Mouse (Mus musculus) hindbrain, embryonic 13.5 days (tissue): ENCODE measurements around the gene Arih1. TPM values are rescaled to one million over a fixed set of nuclear protein-coding genes. Genes with fewer than 3 reads are reported as not detected.
"Not testable (repeated sequence)": the region's sequence is repeated elsewhere in the genome, so short reads cannot be mapped to it uniquely, and the experiment has no call there.

Source experiments
- ATAC-seq: fragments of 200-750 bp; cut with Nextera tagmentation; 2 replicates; pipeline ENCODE4 v1.8.0; 2017; ENCODE audit warnings: moderate TSS enrichment; ENCODE audit not compliant: low FRiP score
- H3K27ac ChIP-seq: fragments of 300-500 bp; sonication (generic); 2 replicates; pipeline ENCODE4 v1.5.1; 2015; ENCODE audit warnings: inconsistent platforms, mild to moderate bottlenecking, moderate library complexity
- H3K27me3 ChIP-seq: fragments of 300-500 bp; sonication (generic); 2 replicates; pipeline ENCODE4 v1.6.1; 2015; ENCODE audit warnings: mild to moderate bottlenecking, inconsistent platforms
- H3K36me3 ChIP-seq: fragments of 300-500 bp; sonication (generic); 2 replicates; pipeline ENCODE4 v1.6.1; 2015; ENCODE audit warnings: mild to moderate bottlenecking, inconsistent platforms
- H3K4me1 ChIP-seq: fragments of 300-500 bp; sonication (generic); replicated peaks from 2 replicates; pipeline ENCODE4 v1.6.1; 2015; ENCODE audit warnings: inconsistent platforms
- H3K4me2 ChIP-seq: fragments of 300-500 bp; sonication (generic); 2 replicates; pipeline ENCODE4 v1.6.1; 2015; ENCODE audit warnings: inconsistent platforms, mild to moderate bottlenecking, moderate library complexity
- H3K4me3 ChIP-seq: fragments of 300-500 bp; sonication (generic); 2 replicates; pipeline ENCODE4 v1.5.1; 2015; ENCODE audit warnings: mild to moderate bottlenecking, inconsistent platforms
- H3K9ac ChIP-seq: fragments of 300-500 bp; sonication (generic); 2 replicates; pipeline ENCODE4 v1.6.1; 2015; ENCODE audit warnings: mild to moderate bottlenecking, inconsistent platforms
- H3K9me3 ChIP-seq: fragments of 300-500 bp; sonication (generic); 2 replicates; pipeline ENCODE4 v1.6.1; 2016; ENCODE audit warnings: inconsistent platforms
- WGBS: fragments of 180-500 bp; shearing (Covaris S2); methylation state at CpG from one replicate; pipeline ENCODE4 v1.1.7; 2015; 5-methylcytosine and 5-hydroxymethylcytosine counted together
- polyA plus RNA-seq: library from polyadenylated mRNA; unstranded; fragments of >200 nt; fragmentation: Nextera tagmentation; extraction: Ambion mirVana; gene quantifications from 2 replicates; pipeline ENCODE4 v1.2.1, GENCODE M21; 2015

Gene Arih1
- polyA plus RNA-seq, 1 experiment from 2014 or later: 17.1 TPM

DNA sequence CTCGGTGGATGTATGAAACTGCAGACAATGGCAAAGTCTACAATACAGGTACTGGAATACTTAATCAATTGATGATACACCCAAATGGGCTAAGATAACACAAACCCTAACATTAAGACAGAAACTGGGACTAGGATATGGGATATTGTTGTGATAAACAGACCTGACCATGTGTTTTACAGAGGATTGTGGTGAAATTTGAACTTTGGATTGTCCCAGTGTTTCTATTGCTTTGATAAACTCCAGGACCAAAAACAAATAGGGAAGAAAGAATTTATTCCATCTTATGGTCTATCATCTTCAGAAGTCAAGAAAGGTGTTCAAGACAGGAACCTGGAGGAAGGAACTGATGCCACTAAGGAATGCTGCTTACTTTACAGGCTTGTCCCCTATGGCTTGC is 28.7 kb downstream of the Arih1 start:
- H3K4me3 ChIP-seq: no peak overlapping the region
- no peak for ATAC-seq
- no peak overlapping the region for H3K27ac ChIP-seq
- H3K9ac ChIP-seq: no peak overlapping the region
- no peaks in the 10 kb centered on the region for H3K9me3 ChIP-seq
- no peak overlapping the region for H3K4me2 ChIP-seq
- H3K36me3 ChIP-seq: no peaks in the 10 kb centered on the region
- no peaks in the 10 kb centered on the region for H3K27me3 ChIP-seq
- H3K4me1 ChIP-seq: peaks cover 14% of the 10 kb centered on the region
- 89% methylated on average over 1 of the region's 1 CpGs for WGBS

DNA sequence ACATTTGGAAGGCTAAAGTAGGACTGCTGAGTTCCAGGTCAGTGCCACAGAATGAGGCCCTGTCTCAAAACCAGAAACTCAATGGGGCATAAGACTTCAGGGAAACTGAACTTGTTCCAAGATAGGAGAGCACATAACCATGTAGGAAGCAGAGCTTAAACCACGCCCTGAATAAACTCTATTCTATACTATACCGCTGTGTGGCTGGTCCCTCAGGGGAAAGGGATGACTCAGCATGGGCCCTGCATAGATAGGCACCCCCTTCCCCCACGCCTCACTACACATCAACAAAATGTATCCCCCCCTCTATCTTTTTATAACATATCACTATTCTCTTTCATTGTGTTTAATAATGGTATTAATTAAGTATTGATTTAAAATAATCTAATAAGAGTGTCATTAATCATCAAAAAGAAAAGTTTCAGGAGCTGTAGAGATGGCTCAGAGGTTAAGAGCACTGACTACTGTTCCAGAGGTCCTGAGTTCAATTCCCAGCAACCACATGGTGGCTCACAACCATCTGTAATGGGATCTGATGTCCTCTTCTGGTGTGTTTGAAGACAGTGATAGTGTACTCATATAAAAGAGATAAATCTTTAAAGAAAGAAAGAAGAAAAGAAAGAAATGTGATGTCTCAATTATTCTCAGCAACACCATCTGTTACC is 30.9 kb downstream of the Arih1 start:
- Histone ChIP-seq H3K4me2 (no peak overlapping the region), H3K27ac (no peak overlapping the region), H3K4me1 (peaks cover 14% of the 10 kb centered on the region), H3K27me3 (no peaks in the 10 kb centered on the region), H3K36me3 (no peaks in the 10 kb centered on the region), H3K9me3 (no peaks in the 10 kb centered on the region), H3K9ac (no peak overlapping the region), H3K4me3 (no peak overlapping the region)
- ATAC-seq: no peak
- 81% methylated on average over 3 of the region's 3 CpGs for WGBS

- H3K36me3 ChIP-seq: peaks cover 13% of the 10 kb centered on the region
- no peak overlapping the region for H3K4me3 ChIP-seq
- no peak overlapping the region for H3K4me2 ChIP-seq
- ATAC-seq: no peak
- 83% methylated on average over 1 of the region's 1 CpGs for WGBS
- H3K9ac ChIP-seq: no peak overlapping the region
- no peaks in the 10 kb centered on the region for H3K4me1 ChIP-seq
- H3K9me3 ChIP-seq: no peaks in the 10 kb centered on the region
- no peaks in the 10 kb centered on the region for H3K27me3 ChIP-seq
- H3K27ac ChIP-seq: no peak overlapping the region
Observed at GRCm38 (mm10) chr9:59433729-59434128, 52.7 kb downstream of the Arih1 start.

- Histone ChIP-seq H3K4me1 (no peaks in the 10 kb centered on the region), H3K4me3 (no peak overlapping the region), H3K9ac (no peak overlapping the region), H3K36me3 (peaks cover 18% of the 10 kb centered on the region), H3K27ac (no peak overlapping the region), H3K4me2 (no peak overlapping the region), H3K27me3 (no peaks in the 10 kb centered on the region), H3K9me3 (no peaks in the 10 kb centered on the region)
- ATAC-seq: no peak
- 98% methylated on average over 2 of the region's 2 CpGs for WGBS
Observed at GRCm38 (mm10) chr9:59431626-59432025, 54.8 kb downstream of the Arih1 start.

DNA sequence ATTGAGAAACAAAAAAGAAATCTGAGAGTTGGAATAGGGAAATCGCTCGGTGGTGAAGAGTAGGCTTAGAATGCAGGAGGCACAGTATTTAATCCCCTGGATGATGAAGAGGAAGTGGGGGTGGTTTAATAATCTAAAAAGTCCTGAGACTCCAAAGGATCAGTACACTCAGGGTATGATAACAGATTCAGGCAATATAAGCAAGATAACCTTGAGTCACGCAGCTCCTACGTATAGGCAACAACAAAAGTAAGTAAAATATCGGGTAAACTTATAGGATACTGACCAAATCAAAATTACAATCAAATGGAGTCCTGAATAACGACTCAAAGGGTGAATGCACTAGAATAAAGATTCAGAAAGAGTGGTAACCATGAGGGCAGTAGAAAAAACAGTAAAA is 65.9 kb downstream of the Arih1 start:
- no peaks in the 10 kb centered on the region for H3K36me3 ChIP-seq
- H3K9ac ChIP-seq: no peak overlapping the region
- no peak overlapping the region for H3K4me3 ChIP-seq
- H3K27me3 ChIP-seq: no peaks in the 10 kb centered on the region
- 95% methylated on average over 6 of the region's 6 CpGs for WGBS
- no peaks in the 10 kb centered on the region for H3K9me3 ChIP-seq
- no peaks in the 10 kb centered on the region for H3K4me1 ChIP-seq
- H3K27ac ChIP-seq: no peak overlapping the region
- no peak for ATAC-seq
- H3K4me2 ChIP-seq: no peak overlapping the region

DNA sequence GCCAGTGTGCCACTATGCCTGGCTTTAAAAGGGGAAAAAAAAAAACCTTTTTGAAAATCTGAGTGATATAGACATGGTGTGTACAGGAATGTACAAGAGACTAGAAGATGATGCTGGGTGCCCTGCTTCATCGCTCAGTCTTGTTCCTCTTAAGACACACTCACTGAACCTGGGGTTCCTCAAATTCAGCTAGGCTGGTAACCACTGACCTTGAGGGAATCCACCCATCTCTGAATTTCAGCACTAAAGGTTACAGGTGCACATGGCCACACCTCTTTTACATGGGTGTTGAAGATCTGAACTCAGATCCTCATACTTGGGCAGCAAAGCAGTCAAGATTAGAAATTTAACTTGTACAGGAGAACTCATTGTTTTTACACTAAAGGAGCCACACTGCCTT is 79.1 kb downstream of the Arih1 start:
- no peaks in the 10 kb centered on the region for H3K4me1 ChIP-seq
- no peak overlapping the region for H3K9ac ChIP-seq
- no peak for ATAC-seq
- H3K4me2 ChIP-seq: no peak overlapping the region
- H3K9me3 ChIP-seq: no peaks in the 10 kb centered on the region
- H3K27ac ChIP-seq: no peak overlapping the region
- 100% methylated on average over 1 of the region's 1 CpGs for WGBS
- H3K4me3 ChIP-seq: no peak overlapping the region
- peaks cover 26% of the 10 kb centered on the region for H3K36me3 ChIP-seq
- no peaks in the 10 kb centered on the region for H3K27me3 ChIP-seq

DNA sequence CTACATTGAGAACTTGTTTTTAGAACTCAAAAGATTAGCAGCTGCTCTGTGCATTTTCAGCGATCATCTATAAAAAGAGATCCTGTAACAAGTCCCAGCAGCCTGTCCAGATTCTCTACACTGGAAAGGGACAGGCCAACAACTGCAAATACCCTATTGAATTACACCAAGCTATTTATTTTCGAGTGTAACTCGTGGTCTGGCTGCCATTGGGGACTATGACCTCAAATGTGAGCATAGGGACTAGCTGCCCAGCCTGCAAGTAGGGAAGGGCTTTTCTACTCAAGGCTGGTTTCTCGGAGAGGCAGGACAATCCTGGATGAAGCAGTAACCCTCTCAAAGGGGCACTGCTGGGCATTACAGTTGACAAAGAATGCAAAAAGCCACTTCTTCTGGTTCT is 97.3 kb downstream of the Arih1 start:
- Histone ChIP-seq H3K27me3 (no peaks in the 10 kb centered on the region), H3K9ac (no peak overlapping the region), H3K9me3 (no peaks in the 10 kb centered on the region), H3K27ac (no peak overlapping the region), H3K36me3 (peaks cover 34% of the 10 kb centered on the region), H3K4me1 (no peaks in the 10 kb centered on the region), H3K4me3 (no peak overlapping the region), H3K4me2 (no peak overlapping the region)
- WGBS: 94% methylated on average over 4 of the region's 4 CpGs
- no peak for ATAC-seq

GRCm38 (mm10) chr9:59388311-59388710 is 98.1 kb downstream of the Arih1 start:
- Histone ChIP-seq H3K4me2 (no peak overlapping the region), H3K27me3 (no peaks in the 10 kb centered on the region), H3K9ac (no peak overlapping the region), H3K36me3 (peaks cover 28% of the 10 kb centered on the region), H3K9me3 (no peaks in the 10 kb centered on the region), H3K4me1 (no peaks in the 10 kb centered on the region), H3K4me3 (no peak overlapping the region), H3K27ac (no peak overlapping the region)
- ATAC-seq: no peak
- WGBS: 87% methylated on average over 1 of the region's 1 CpGs

- no peak overlapping the region for H3K9ac ChIP-seq
- peaks cover 19% of the 10 kb centered on the region for H3K36me3 ChIP-seq
- no peak overlapping the region for H3K4me3 ChIP-seq
- no peak overlapping the region for H3K4me2 ChIP-seq
- H3K27me3 ChIP-seq: no peaks in the 10 kb centered on the region
- no peak for ATAC-seq
- H3K9me3 ChIP-seq: no peaks in the 10 kb centered on the region
- H3K27ac ChIP-seq: no peak overlapping the region
- no peaks in the 10 kb centered on the region for H3K4me1 ChIP-seq
- WGBS: 65% methylated on average over 3 of the region's 3 CpGs
Observed at GRCm38 (mm10) chr9:59387461-59387860, 99.0 kb downstream of the Arih1 start.

- Histone ChIP-seq H3K27me3 (no peaks in the 10 kb centered on the region), H3K4me2 (no peak overlapping the region), H3K4me1 (no peaks in the 10 kb centered on the region), H3K27ac (no peak overlapping the region), H3K4me3 (no peak overlapping the region), H3K36me3 (no peaks in the 10 kb centered on the region), H3K9me3 (0 out of 2 replicates have a peak, but pooled peaks cover 6% of the 10 kb centered on the region), H3K9ac (no peak overlapping the region)
- no peak for ATAC-seq
- 93% methylated on average over 15 of the region's 15 CpGs for WGBS
Observed at GRCm38 (mm10) chr9:59375626-59376025, 110.8 kb downstream of the Arih1 start.

- H3K27me3 ChIP-seq: no peaks in the 10 kb centered on the region
- no peak overlapping the region for H3K9ac ChIP-seq
- no peak overlapping the region for H3K4me2 ChIP-seq
- H3K36me3 ChIP-seq: no peaks in the 10 kb centered on the region
- H3K9me3 ChIP-seq: 0 out of 2 replicates have a peak, but pooled peaks cover 6% of the 10 kb centered on the region
- ATAC-seq: no peak
- no peak overlapping the region for H3K4me3 ChIP-seq
- 91% methylated on average over 9 of the region's 9 CpGs for WGBS
- no peaks in the 10 kb centered on the region for H3K4me1 ChIP-seq
- no peak overlapping the region for H3K27ac ChIP-seq
Observed at GRCm38 (mm10) chr9:59369646-59370045, 116.8 kb downstream of the Arih1 start.

DNA sequence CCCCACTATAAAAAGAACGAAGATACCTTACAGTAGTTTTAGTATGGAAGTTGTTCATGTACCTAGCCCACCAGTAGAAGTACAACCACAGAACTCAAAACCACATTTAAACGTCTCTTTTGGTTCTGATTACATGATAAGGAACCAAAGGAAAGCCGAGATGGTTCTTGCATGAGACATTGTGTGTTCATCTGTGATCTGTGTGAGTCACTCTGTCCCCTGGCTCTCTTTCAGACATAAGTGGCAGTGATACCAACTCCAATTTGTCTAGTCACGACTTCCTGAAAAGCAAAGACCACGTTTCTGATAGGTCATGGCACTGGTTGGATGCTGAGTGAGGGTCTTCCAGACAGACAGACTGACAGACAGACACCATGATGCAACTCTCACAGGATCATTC is 117.2 kb downstream of the Arih1 start:
- Histone ChIP-seq H3K9ac (no peak overlapping the region), H3K36me3 (no peaks in the 10 kb centered on the region), H3K27ac (no peak overlapping the region), H3K27me3 (no peaks in the 10 kb centered on the region), H3K4me3 (no peak overlapping the region), H3K9me3 (0 out of 2 replicates have a peak, but pooled peaks cover 6% of the 10 kb centered on the region), H3K4me2 (no peak overlapping the region), H3K4me1 (no peaks in the 10 kb centered on the region)
- ATAC-seq: no peak
- 85% methylated on average over 5 of the region's 5 CpGs for WGBS

DNA sequence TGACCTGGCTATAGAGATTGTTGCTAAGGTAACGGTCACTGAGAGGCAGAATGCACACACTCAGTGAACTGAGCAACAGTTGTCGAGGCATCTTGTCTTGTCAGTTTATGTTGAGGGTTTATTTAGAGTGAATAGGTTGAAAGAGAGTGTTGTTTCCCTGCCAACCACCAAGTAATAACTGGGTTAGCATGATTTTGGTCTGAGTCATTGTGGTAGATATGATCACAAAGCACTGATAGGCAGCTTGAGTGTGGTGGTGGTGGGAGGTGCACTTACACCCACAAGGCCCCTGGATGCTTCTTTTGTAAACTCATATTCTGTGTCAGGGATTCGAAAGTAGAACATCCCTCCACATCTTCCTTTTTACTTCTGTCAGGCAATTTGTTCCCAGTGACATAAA is 125.9 kb downstream of the Arih1 start:
- H3K27me3 ChIP-seq, H3K9ac ChIP-seq, H3K4me2 ChIP-seq, ATAC-seq, H3K36me3 ChIP-seq, H3K27ac ChIP-seq, H3K4me1 ChIP-seq, H3K4me3 ChIP-seq, H3K9me3 ChIP-seq: not testable (repeated sequence)
- WGBS: 66% methylated on average over 3 of the region's 3 CpGs
